8 mouse cellular contexts compared by ENCODE assay signal in the genomic region with DNA sequence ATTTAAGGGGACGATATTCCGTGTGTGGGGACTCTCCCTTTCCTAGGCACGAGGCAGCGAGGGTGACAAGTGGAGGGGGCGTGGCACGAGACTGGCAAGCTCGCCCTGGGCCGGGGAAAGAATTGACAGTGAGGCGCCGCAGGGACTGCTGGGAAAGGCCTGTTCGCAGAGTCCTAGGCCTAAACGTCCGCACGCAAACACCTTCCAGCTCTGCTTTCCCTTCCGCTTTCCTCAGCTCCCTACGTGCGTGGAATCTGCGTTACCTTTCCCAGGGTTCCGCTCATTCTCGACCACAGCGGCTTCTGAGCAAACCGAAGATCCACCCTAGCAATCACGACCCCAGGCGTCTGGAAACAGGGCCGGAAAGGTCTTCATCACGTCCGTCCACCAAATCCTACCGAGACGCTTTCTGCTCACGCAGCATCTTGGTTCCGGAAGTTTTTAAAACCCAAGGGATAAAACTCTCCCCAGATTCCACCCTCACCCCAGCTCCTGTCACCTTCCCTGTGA. TPM values are rescaled to one million over a fixed set of nuclear protein-coding genes. Genes with fewer than 3 reads are reported as not detected.
DNase-seq lines count a peak whose midpoint lies in the region; ATAC-seq and TF ChIP-seq lines count a peak whose summit lies in the region.

No protein-coding gene starts in this region.

- WGBS in forebrain, embryonic 12.5 days: under 1% methylated on average over 31 of the region's 31 CpGs
- WGBS in heart, postnatal 0 days: under 1% methylated on average over 31 of the region's 31 CpGs
- WGBS in liver, embryonic 16.5 days (ENCODE audit: insufficient replicate concordance): under 1% methylated on average over 31 of the region's 31 CpGs
- WGBS in neural tube, embryonic 13.5 days: under 1% methylated on average over 31 of the region's 31 CpGs

- peak; percentile 89 for DNase-seq in c-Kit-positive CD71-positive TER-119-positive erythroid progenitor cells, embryonic 14.5 days (ENCODE audit: low spot score)
- peak; percentile 89 for DNase-seq in heart, postnatal 0 days (ENCODE audit: low spot score)
- peak; percentile 90 to 93 for DNase-seq in kidney, postnatal 4 days

- no peak for TF ChIP-seq CTCF in E14TG2a.4 (conservative IDR thresholded peaks at IDR 0.05; ENCODE audit: low read length)
- TF ChIP-seq CTCF in heart, postnatal 0 days (IDR thresholded peaks at IDR 0.05; ENCODE audit: low read depth): no peak
- TF ChIP-seq CTCF in testis, adult 2 months (IDR thresholded peaks at IDR 0.05; ENCODE audit: control insufficient read depth, insufficient read depth, insufficient replicate concordance, low read depth, low read length): no peak

- TF ChIP-seq POLR2A in testis, adult 2 months (IDR thresholded peaks at IDR 0.05; ENCODE audit: control insufficient read depth, low read depth, low read length): peak; percentile 60

- peak overlapping the region; percentile 74 for H3K9ac ChIP-seq in forebrain, embryonic 12.5 days
- peak overlapping the region; percentile 78 for H3K9ac ChIP-seq in heart, postnatal 0 days (replicated peaks; ENCODE audit: low read depth, low read length)
- peak overlapping the region; percentile 81 for H3K9ac ChIP-seq in liver, embryonic 16.5 days (ENCODE audit: low read depth, low read length)
- peak overlapping the region; percentile 82 for H3K9ac ChIP-seq in neural tube, embryonic 13.5 days

- H3K4me3 ChIP-seq in E14TG2a.4 (replicated peaks; ENCODE audit: low read length): peak overlapping the region; percentile 80
- H3K4me3 ChIP-seq in forebrain, embryonic 12.5 days (replicated peaks): peak overlapping the region; percentile 57
- peak overlapping the region; percentile 65 for H3K4me3 ChIP-seq in heart, postnatal 0 days (ENCODE audit: low read depth, low read length)
- H3K4me3 ChIP-seq in liver, embryonic 16.5 days (ENCODE audit: low read depth, low read length): peak overlapping the region; percentile 73
- H3K4me3 ChIP-seq in neural tube, embryonic 13.5 days: peak overlapping the region; percentile 53
- peak overlapping the region; percentile 98 for H3K4me3 ChIP-seq in testis, adult 2 months (ENCODE audit: control insufficient read depth, low read depth, low read length)

- H3K27ac ChIP-seq in forebrain, embryonic 12.5 days: peak overlapping the region; percentile 92
- H3K27ac ChIP-seq in heart, postnatal 0 days (ENCODE audit: low read depth): peak overlapping the region; percentile 91
- H3K27ac ChIP-seq in liver, embryonic 16.5 days (ENCODE audit: low read length): peak overlapping the region; percentile 74
- peak overlapping the region; percentile 94 for H3K27ac ChIP-seq in neural tube, embryonic 13.5 days (replicated peaks)
- H3K27ac ChIP-seq in testis, adult 2 months (ENCODE audit: control insufficient read depth, insufficient read depth, low read depth, low read length): peak overlapping the region; percentile 98

- H3K4me2 ChIP-seq in forebrain, embryonic 12.5 days: peak overlapping the region; percentile 60
- peak overlapping the region; percentile 69 for H3K4me2 ChIP-seq in heart, postnatal 0 days (ENCODE audit: low read depth, low read length)
- peak overlapping the region; percentile 82 for H3K4me2 ChIP-seq in liver, embryonic 16.5 days (ENCODE audit: low read depth, low read length)
- H3K4me2 ChIP-seq in neural tube, embryonic 13.5 days: peak overlapping the region; percentile 65

- H3K36me3 ChIP-seq in E14TG2a.4 (ENCODE audit: insufficient read depth, low read length): no peaks in the 10 kb centered on the region
- H3K36me3 ChIP-seq in forebrain, embryonic 12.5 days (replicated peaks): no peaks in the 10 kb centered on the region
- peaks cover 6% of the 10 kb centered on the region; the same call in 1 of the 2 replicates for H3K36me3 ChIP-seq in heart, postnatal 0 days (replicated peaks; ENCODE audit: control insufficient read depth, insufficient read depth, low read length)
- no peaks in the 10 kb centered on the region for H3K36me3 ChIP-seq in liver, embryonic 16.5 days (ENCODE audit: control insufficient read depth, insufficient read depth)
- no peaks in the 10 kb centered on the region for H3K36me3 ChIP-seq in neural tube, embryonic 13.5 days
- no peaks in the 10 kb centered on the region for H3K36me3 ChIP-seq in testis, adult 2 months (ENCODE audit: control insufficient read depth, insufficient read depth, low read length)

- ATAC-seq in forebrain, embryonic 12.5 days (ENCODE audit: low FRiP score): peak; percentile 94
- ATAC-seq in heart, postnatal 0 days (ENCODE audit: insufficient read depth, low read depth): peak; percentile 96
- peak; percentile 95 for ATAC-seq in liver, embryonic 16.5 days (ENCODE audit: low read depth)
- peak; percentile 97 for ATAC-seq in neural tube, embryonic 13.5 days (ENCODE audit: low read depth)

- H3K9me3 ChIP-seq in E14TG2a.4 (ENCODE audit: low read length): no peaks in the 10 kb centered on the region
- no peaks in the 10 kb centered on the region for H3K9me3 ChIP-seq in forebrain, embryonic 12.5 days
- H3K9me3 ChIP-seq in heart, postnatal 0 days (replicated peaks; ENCODE audit: control insufficient read depth, low read length): no peaks in the 10 kb centered on the region
- H3K9me3 ChIP-seq in liver, embryonic 16.5 days (replicated peaks; ENCODE audit: control insufficient read depth, low read length): no peaks in the 10 kb centered on the region
- H3K9me3 ChIP-seq in neural tube, embryonic 13.5 days: no peaks in the 10 kb centered on the region

- TF ChIP-seq EP300 in heart, postnatal 0 days (IDR thresholded peaks at IDR 0.05; ENCODE audit: low read depth): no peak

- H3K4me1 ChIP-seq in E14TG2a.4 (replicated peaks; ENCODE audit: low read depth, low read length): peaks cover 9% of the 10 kb centered on the region
- H3K4me1 ChIP-seq in forebrain, embryonic 12.5 days: peaks cover 8% of the 10 kb centered on the region
- peaks cover 8% of the 10 kb centered on the region for H3K4me1 ChIP-seq in heart, postnatal 0 days (ENCODE audit: control insufficient read depth, insufficient read depth)
- H3K4me1 ChIP-seq in liver, embryonic 16.5 days (ENCODE audit: control insufficient read depth, low read depth, low read length): peaks cover 17% of the 10 kb centered on the region
- H3K4me1 ChIP-seq in neural tube, embryonic 13.5 days (replicated peaks): peaks cover 7% of the 10 kb centered on the region
- H3K4me1 ChIP-seq in testis, adult 2 months (ENCODE audit: control insufficient read depth, insufficient read depth, low read length): no peaks in the 10 kb centered on the region; the same call in 1 of the 2 replicates

- H3K27me3 ChIP-seq in E14TG2a.4 (ENCODE audit: insufficient read depth, low read length): no peaks in the 10 kb centered on the region
- H3K27me3 ChIP-seq in forebrain, embryonic 12.5 days: peaks cover 6% of the 10 kb centered on the region; the same call in 1 of the 2 replicates
- no peaks in the 10 kb centered on the region for H3K27me3 ChIP-seq in heart, postnatal 0 days (ENCODE audit: control insufficient read depth, insufficient read depth, low read length)
- no peaks in the 10 kb centered on the region for H3K27me3 ChIP-seq in liver, embryonic 16.5 days (ENCODE audit: control insufficient read depth, insufficient read depth, low read depth, low read length)
- no peaks in the 10 kb centered on the region for H3K27me3 ChIP-seq in neural tube, embryonic 13.5 days
- no peaks in the 10 kb centered on the region for H3K27me3 ChIP-seq in testis, adult 2 months (ENCODE audit: control insufficient read depth, insufficient read depth, low read length)

RNA-seq across cellular contexts. Expression of gene Rab6a, which starts 24.4 kb away (rescaled TPM):
- 146 and 157 TPM in 2 replicates for polyA plus RNA-seq in forebrain, embryonic 12.5 days (2016; fragmentation: Nextera tagmentation; extraction: Ambion mirVana)
- 66.0 and 87.6 TPM in 2 replicates for total RNA-seq in heart, postnatal 0 days (2014; rRNA removed; ENCODE audit: low replicate concordance)
- polyA plus RNA-seq in heart, postnatal 0 days (2015; fragmentation: Nextera tagmentation; extraction: Ambion mirVana): 73.8 and 78.1 TPM in 2 replicates
- polyA plus RNA-seq in liver, embryonic 16.5 days (2015; fragmentation: Nextera tagmentation; extraction: Ambion mirVana): 30.8 and 34.9 TPM in 2 replicates
- 245 and 256 TPM in 2 replicates for polyA plus RNA-seq in neural tube, embryonic 13.5 days (2015; fragmentation: Nextera tagmentation; extraction: Ambion mirVana)
- 17.1 and 17.2 TPM in 2 replicates for polyA plus RNA-seq in testis, adult 2 months (2012; rRNA removed)

RNA-seq across cellular contexts. Expression of gene Mrpl48, which starts 25.3 kb away (rescaled TPM):
- 55.7 and 59.6 TPM in 2 replicates for polyA plus RNA-seq in forebrain, embryonic 12.5 days (2016; fragmentation: Nextera tagmentation; extraction: Ambion mirVana)
- total RNA-seq in heart, postnatal 0 days (2014; rRNA removed; ENCODE audit: low replicate concordance): 32.6 and 54.8 TPM in 2 replicates
- polyA plus RNA-seq in heart, postnatal 0 days (2015; fragmentation: Nextera tagmentation; extraction: Ambion mirVana): 119 and 121 TPM in 2 replicates
- 37.4 and 38.8 TPM in 2 replicates for polyA plus RNA-seq in liver, embryonic 16.5 days (2015; fragmentation: Nextera tagmentation; extraction: Ambion mirVana)
- polyA plus RNA-seq in neural tube, embryonic 13.5 days (2015; fragmentation: Nextera tagmentation; extraction: Ambion mirVana): 79.0 and 85.6 TPM in 2 replicates
- polyA plus RNA-seq in testis, adult 2 months (2012; rRNA removed): 19.2 and 20.6 TPM in 2 replicates

RNA-seq across cellular contexts. Expression of gene Coa4, which starts 45.9 kb away (rescaled TPM):
- 12.6 and 15.1 TPM in 2 replicates for polyA plus RNA-seq in forebrain, embryonic 12.5 days (2016; fragmentation: Nextera tagmentation; extraction: Ambion mirVana)
- total RNA-seq in heart, postnatal 0 days (2014; rRNA removed; ENCODE audit: low replicate concordance): 4.3 and 9.0 TPM in 2 replicates
- polyA plus RNA-seq in heart, postnatal 0 days (2015; fragmentation: Nextera tagmentation; extraction: Ambion mirVana): 21.1 and 26.5 TPM in 2 replicates
- 10.7 and 13.1 TPM in 2 replicates for polyA plus RNA-seq in liver, embryonic 16.5 days (2015; fragmentation: Nextera tagmentation; extraction: Ambion mirVana)
- polyA plus RNA-seq in neural tube, embryonic 13.5 days (2015; fragmentation: Nextera tagmentation; extraction: Ambion mirVana): 17.7 and 18.4 TPM in 2 replicates
- polyA plus RNA-seq in testis, adult 2 months (2012; rRNA removed): 29.5 and 29.6 TPM in 2 replicates

Comparison
In these comparisons a context has a peak if more than half of its experiments do, and no peak if none do; other contexts are left out.
1. Peak in every context shown above with its lines: DNase-seq, ATAC-seq, H3K4me3 ChIP-seq and H3K27ac ChIP-seq.